Mouse (Mus musculus) embryonic facial prominence, embryonic 12.5 days (tissue): ENCODE measurements at regions not wholly inside any gene's neighbourhood (a gene's known extent, or its start where the extent isn't known, plus 50 kb on each side); places are given as distances from the start of the nearest gene placed in this dataset.

Experiments
- ATAC-seq: fragments of 200-750 bp; cut with Nextera tagmentation; 2 replicates; pipeline ENCODE4 v1.8.0; 2017; ENCODE audit not compliant: insufficient number of reproducible peaks, insufficient read depth, low FRiP score, low TSS enrichment
- H3K27ac ChIP-seq: fragments of 300-500 bp; sonication (generic); 2 replicates; pipeline ENCODE4 v1.5.1; 2016; ENCODE audit warnings: mild to moderate bottlenecking
- H3K27me3 ChIP-seq: fragments of 300-500 bp; sonication (generic); 2 replicates; pipeline ENCODE4 v1.6.1; 2016; ENCODE audit warnings: mild to moderate bottlenecking, moderate library complexity
- H3K36me3 ChIP-seq: fragments of 300-500 bp; sonication (generic); 2 replicates; pipeline ENCODE4 v1.6.1; 2016; ENCODE audit warnings: mild to moderate bottlenecking
- H3K4me1 ChIP-seq: fragments of 300-500 bp; sonication (generic); 2 replicates; pipeline ENCODE4 v1.6.1; 2016
- H3K4me2 ChIP-seq: fragments of 300-500 bp; sonication (generic); replicated peaks from 2 replicates; pipeline ENCODE4 v1.6.1; 2016; ENCODE audit warnings: mild to moderate bottlenecking, moderate library complexity
- H3K4me3 ChIP-seq: fragments of 300-500 bp; sonication (generic); 2 replicates; pipeline ENCODE4 v1.5.1; 2016; ENCODE audit warnings: mild to moderate bottlenecking
- H3K9ac ChIP-seq: fragments of 300-500 bp; sonication (generic); 2 replicates; pipeline ENCODE4 v1.6.1; 2016; ENCODE audit warnings: mild to moderate bottlenecking, moderate library complexity
- H3K9me3 ChIP-seq: fragments of 300-500 bp; sonication (generic); 2 replicates; pipeline ENCODE4 v1.6.1; 2016; ENCODE audit warnings: mild to moderate bottlenecking, moderate library complexity
- WGBS: fragments of 180-500 bp; shearing (Covaris S2); methylation state at CpG from one replicate; pipeline ENCODE4 v1.1.7; 2016; 5-methylcytosine and 5-hydroxymethylcytosine counted together

DNA sequence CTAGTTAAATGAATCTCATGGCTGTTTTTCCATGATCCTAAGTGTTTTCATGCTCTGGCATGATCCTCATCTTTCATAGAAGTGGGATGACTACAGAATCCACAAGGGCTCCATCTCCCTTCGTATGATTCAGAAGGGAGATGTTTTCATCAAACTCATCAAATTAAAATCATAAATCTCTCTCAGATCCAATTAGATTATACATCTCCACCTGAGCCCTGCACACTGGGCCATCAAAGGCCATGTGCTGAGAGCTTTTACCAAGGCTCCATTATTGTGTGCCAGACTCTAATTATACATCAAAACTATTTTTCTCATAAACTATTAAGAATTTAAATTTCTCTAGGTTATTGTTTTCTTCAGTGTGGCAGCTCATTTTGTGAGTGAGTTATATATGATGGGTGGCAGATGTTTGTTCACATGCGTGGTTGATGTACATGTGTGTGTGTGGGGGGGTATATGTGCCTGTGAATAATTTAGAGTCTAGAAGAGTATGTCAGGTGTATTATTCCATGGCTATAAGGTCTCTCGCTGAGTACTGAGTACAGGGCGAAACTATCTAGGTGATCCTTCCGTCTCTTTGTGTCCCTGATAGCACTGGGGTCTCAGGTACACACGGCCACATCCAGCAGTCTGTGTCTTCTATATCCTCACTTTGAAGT lies 278.4 kb downstream of the Fat4 start:
- Histone ChIP-seq H3K4me3 (no peak overlapping the region), H3K9ac (no peak overlapping the region), H3K4me1 (no peaks in the 10 kb centered on the region), H3K9me3 (no peaks in the 10 kb centered on the region), H3K4me2 (no peak overlapping the region), H3K27me3 (no peaks in the 10 kb centered on the region), H3K36me3 (no peaks in the 10 kb centered on the region), H3K27ac (no peak overlapping the region)
- 86% methylated on average over 6 of the region's 6 CpGs for WGBS
- ATAC-seq, result no peak

DNA sequence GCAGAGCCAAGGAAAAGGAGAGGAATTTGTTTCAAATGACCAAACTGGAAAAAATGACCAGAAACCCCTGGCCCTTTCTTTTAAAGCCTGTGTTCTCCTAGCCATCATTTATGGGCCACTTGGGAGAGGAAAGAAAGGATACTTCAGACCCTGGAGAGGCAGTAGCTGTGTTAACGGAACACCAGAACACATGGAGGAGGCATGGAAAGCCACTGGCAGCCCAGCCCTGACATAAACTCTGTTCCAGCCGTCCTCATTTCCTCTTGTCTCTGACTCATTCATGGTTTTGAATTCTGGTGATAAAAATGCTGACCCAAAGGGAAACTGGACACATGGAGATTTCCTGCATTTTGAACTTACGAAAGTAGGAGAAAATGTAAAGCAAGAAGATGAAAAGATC lies 295.9 kb downstream of the Fat4 start:
- no peak overlapping the region for H3K4me2 ChIP-seq
- H3K9ac ChIP-seq, result no peak overlapping the region
- H3K36me3 ChIP-seq, result no peaks in the 10 kb centered on the region
- WGBS, result 69% methylated on average over 3 of the region's 3 CpGs
- H3K4me1 ChIP-seq, result no peaks in the 10 kb centered on the region
- no peak overlapping the region for H3K4me3 ChIP-seq
- H3K9me3 ChIP-seq, result peaks cover 5% of the 10 kb centered on the region; the same call in 1 of the 2 replicates
- no peak overlapping the region for H3K27ac ChIP-seq
- no peak for ATAC-seq
- H3K27me3 ChIP-seq, result no peaks in the 10 kb centered on the region

- Histone ChIP-seq H3K9ac (no peak overlapping the region), H3K36me3 (no peaks in the 10 kb centered on the region), H3K27ac (no peak overlapping the region), H3K4me2 (no peak overlapping the region), H3K4me1 (no peaks in the 10 kb centered on the region), H3K4me3 (no peak overlapping the region), H3K9me3 (no peaks in the 10 kb centered on the region), H3K27me3 (no peaks in the 10 kb centered on the region)
- WGBS, result 85% methylated on average over 6 of the region's 6 CpGs
- no peak for ATAC-seq
These were observed 308.4 kb downstream of the Fat4 start for GRCm38 (mm10) chr3:39195102-39195501.

- WGBS, result 37% methylated on average over 7 of the region's 7 CpGs
- 0 out of 2 replicates have a peak, but pooled peaks have one; percentile 35 for ATAC-seq
These were observed 315.9 kb downstream of the Fat4 start for GRCm38 (mm10) chr3:39202662-39203061.

DNA sequence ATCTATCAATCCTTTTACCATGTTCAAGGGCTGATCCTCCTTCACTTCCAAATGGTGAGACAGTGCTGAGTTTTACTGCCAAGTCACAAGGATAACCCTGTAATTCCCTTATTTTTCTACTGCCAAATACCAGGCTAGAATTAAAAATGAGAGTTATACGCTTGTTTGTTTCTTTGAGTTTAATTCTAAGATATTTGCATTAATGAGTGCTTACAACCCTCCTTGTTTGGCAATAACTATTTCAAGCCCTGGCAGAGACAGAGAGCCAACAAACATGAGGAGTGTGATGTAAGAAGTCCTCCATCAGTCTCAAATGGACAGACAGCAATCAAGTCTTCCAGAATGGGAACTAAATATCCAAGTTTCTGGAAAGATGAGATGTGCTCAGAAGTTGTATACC lies 321.9 kb downstream of the Fat4 start:
- H3K4me3 ChIP-seq, result no peak overlapping the region
- 96% methylated on average over 1 of the region's 1 CpGs for WGBS
- ATAC-seq, result no peak
- H3K9me3 ChIP-seq, result no peaks in the 10 kb centered on the region
- H3K4me2 ChIP-seq, result no peak overlapping the region
- H3K4me1 ChIP-seq, result peaks cover 4% of the 10 kb centered on the region; the same call in 1 of the 2 replicates
- H3K27ac ChIP-seq, result no peak overlapping the region
- H3K27me3 ChIP-seq, result no peaks in the 10 kb centered on the region
- no peak overlapping the region for H3K9ac ChIP-seq
- H3K36me3 ChIP-seq, result no peaks in the 10 kb centered on the region

More at GRCm38 (mm10) chr3:39202662-39203061, 315.9 kb downstream of the Fat4 start:
- Histone ChIP-seq H3K9me3 (no peaks in the 10 kb centered on the region), H3K4me3 (no peak overlapping the region), H3K9ac (no peak overlapping the region), H3K27me3 (no peaks in the 10 kb centered on the region), H3K4me2 (no peak overlapping the region), H3K27ac (0 out of 2 replicates have a peak overlapping the region, but pooled peaks have one; percentile 55), H3K4me1 (peaks cover 4% of the 10 kb centered on the region; the same call in 1 of the 2 replicates), H3K36me3 (no peaks in the 10 kb centered on the region)

GRCm38 (mm10) chr3:39209382-39210165 lies 322.8 kb downstream of the Fat4 start:
- ATAC-seq, result no peak
- 77% methylated on average over 8 of the region's 8 CpGs for WGBS
- H3K9me3 ChIP-seq, result no peaks in the 10 kb centered on the region
- H3K27ac ChIP-seq, result no peak overlapping the region
- H3K4me1 ChIP-seq, result peaks cover 4% of the 10 kb centered on the region; the same call in 1 of the 2 replicates
- H3K36me3 ChIP-seq, result no peaks in the 10 kb centered on the region
- H3K4me2 ChIP-seq, result no peak overlapping the region
- H3K9ac ChIP-seq, result no peak overlapping the region
- no peaks in the 10 kb centered on the region for H3K27me3 ChIP-seq
- no peak overlapping the region for H3K4me3 ChIP-seq

- no peaks in the 10 kb centered on the region for H3K36me3 ChIP-seq
- no peak for ATAC-seq
- no peak overlapping the region for H3K27ac ChIP-seq
- WGBS, result 58% methylated on average over 5 of the region's 5 CpGs
- no peak overlapping the region for H3K4me2 ChIP-seq
- no peaks in the 10 kb centered on the region for H3K9me3 ChIP-seq
- peaks cover 4% of the 10 kb centered on the region; the same call in 1 of the 2 replicates for H3K4me1 ChIP-seq
- H3K27me3 ChIP-seq, result no peaks in the 10 kb centered on the region
- H3K9ac ChIP-seq, result no peak overlapping the region
- no peak overlapping the region for H3K4me3 ChIP-seq
These were observed 324.9 kb downstream of the Fat4 start for GRCm38 (mm10) chr3:39211670-39212069.

- no peaks in the 10 kb centered on the region for H3K36me3 ChIP-seq
- no peaks in the 10 kb centered on the region for H3K9me3 ChIP-seq
- 0 out of 2 replicates have a peak, but pooled peaks have one; percentile 15 for ATAC-seq
- H3K4me1 ChIP-seq, result no peaks in the 10 kb centered on the region
- no peak overlapping the region for H3K4me2 ChIP-seq
- no peaks in the 10 kb centered on the region for H3K27me3 ChIP-seq
- H3K27ac ChIP-seq, result no peak overlapping the region
- no peak overlapping the region for H3K9ac ChIP-seq
- no peak overlapping the region for H3K4me3 ChIP-seq
- WGBS, result 38% methylated on average over 10 of the region's 10 CpGs
These were observed 333.4 kb downstream of the Fat4 start for GRCm38 (mm10) chr3:39220011-39220706.

DNA sequence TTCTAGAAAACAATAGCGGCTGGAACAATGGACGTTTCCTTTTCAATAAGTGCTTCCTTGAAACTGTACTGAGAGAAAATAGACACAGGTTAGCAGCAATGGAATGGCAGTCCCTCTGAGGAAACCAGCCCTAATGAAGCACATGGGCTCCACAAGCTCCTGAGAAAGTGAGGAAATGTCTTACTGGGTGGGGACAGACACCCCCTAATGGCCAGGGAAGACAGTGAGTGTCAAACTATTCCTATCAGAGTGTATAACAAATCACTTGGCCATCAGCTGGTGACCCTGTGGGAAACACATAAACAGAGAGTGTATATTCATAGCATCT lies 333.9 kb downstream of the Fat4 start:
- H3K36me3 ChIP-seq, result no peaks in the 10 kb centered on the region
- no peak overlapping the region for H3K4me2 ChIP-seq

DNA sequence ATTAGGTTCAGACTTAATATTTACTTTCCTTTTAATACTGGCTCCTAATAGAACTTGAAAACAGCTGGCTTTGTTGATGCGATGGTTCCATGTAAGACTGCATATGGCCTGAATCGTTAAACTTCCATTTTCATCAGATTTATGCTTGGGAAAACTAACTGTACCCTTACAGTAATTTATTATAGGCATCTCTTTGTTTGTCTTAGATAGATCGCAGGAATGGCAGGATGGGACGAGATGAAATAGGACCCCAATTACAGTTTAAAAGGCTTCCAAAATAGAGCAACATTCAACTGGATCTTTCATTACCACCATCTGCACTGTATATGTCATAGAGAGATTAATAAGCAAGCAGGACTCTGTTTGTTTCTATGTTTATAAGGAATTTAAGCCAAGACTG lies 335.3 kb downstream of the Fat4 start:
- Histone ChIP-seq H3K4me3 (no peak overlapping the region), H3K9me3 (no peaks in the 10 kb centered on the region), H3K27ac (no peak overlapping the region), H3K4me2 (no peak overlapping the region), H3K27me3 (no peaks in the 10 kb centered on the region), H3K4me1 (no peaks in the 10 kb centered on the region), H3K36me3 (no peaks in the 10 kb centered on the region), H3K9ac (no peak overlapping the region)
- ATAC-seq, result no peak
- WGBS, result 75% methylated on average over 4 of the region's 4 CpGs

More for the DNA sequence above, 333.9 kb downstream of the Fat4 start:
- 51% methylated on average over 2 of the region's 2 CpGs for WGBS
- no peaks in the 10 kb centered on the region for H3K9me3 ChIP-seq
- ATAC-seq, result no peak
- no peak overlapping the region for H3K9ac ChIP-seq
- H3K27ac ChIP-seq, result no peak overlapping the region
- no peak overlapping the region for H3K4me3 ChIP-seq
- H3K27me3 ChIP-seq, result no peaks in the 10 kb centered on the region
- no peaks in the 10 kb centered on the region for H3K4me1 ChIP-seq

DNA sequence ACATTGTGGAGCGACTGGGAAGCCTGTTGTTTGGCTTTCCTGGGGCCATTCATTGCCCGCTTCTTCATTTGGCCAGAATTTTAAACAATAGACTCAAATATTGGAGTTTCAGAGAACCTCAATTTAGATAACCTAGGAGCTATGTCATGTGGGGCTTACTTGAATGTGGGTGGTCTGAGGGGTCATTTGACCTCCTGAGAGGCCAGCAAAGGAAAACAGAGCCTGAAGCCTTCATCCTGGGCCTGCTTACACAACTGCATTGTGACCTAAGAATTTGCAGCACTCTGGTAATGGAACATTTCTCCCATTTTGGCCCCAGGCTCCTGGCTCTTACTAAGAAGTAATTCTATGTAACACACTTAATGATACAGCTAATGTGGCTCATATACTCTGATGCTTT lies 348.2 kb downstream of the Fat4 start:
- no peak overlapping the region for H3K9ac ChIP-seq
- no peaks in the 10 kb centered on the region for H3K36me3 ChIP-seq
- no peaks in the 10 kb centered on the region for H3K9me3 ChIP-seq
- no peaks in the 10 kb centered on the region for H3K27me3 ChIP-seq
- no peaks in the 10 kb centered on the region for H3K4me1 ChIP-seq
- no peak overlapping the region for H3K4me2 ChIP-seq
- WGBS, result 52% methylated on average over 2 of the region's 2 CpGs
- no peak for ATAC-seq
- H3K27ac ChIP-seq, result no peak overlapping the region
- H3K4me3 ChIP-seq, result no peak overlapping the region

DNA sequence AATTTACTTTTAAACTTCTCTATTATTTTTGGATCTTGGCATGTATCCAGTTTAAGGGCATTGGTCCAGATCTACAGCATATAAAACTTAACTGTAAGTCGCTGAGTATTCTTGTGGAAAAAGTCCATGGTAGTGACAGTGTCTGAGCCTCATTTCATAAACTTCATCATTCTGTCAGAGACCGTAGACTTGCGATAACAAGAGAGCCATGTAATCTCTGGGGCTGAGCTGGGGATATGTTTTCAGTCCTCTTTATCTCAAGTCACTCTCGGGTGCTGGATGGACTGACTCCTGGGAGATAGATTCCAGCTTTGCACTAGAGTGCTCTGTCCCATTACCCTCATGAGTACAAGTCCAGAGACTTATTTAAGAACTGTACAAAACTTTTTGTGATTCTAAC lies 362.0 kb downstream of the Fat4 start:
- ATAC-seq, result no peak

More for the DNA sequence above, 362.0 kb downstream of the Fat4 start:
- Histone ChIP-seq H3K9ac (no peak overlapping the region), H3K4me2 (no peak overlapping the region), H3K9me3 (no peaks in the 10 kb centered on the region), H3K27me3 (no peaks in the 10 kb centered on the region), H3K27ac (no peak overlapping the region), H3K4me3 (no peak overlapping the region), H3K4me1 (no peaks in the 10 kb centered on the region), H3K36me3 (no peaks in the 10 kb centered on the region)
- 85% methylated on average over 4 of the region's 4 CpGs for WGBS
